Mouse (Mus musculus) macrophage (primary cell): ENCODE results near the gene Iqcf3. TPM values are rescaled to one million over a fixed set of nuclear protein-coding genes. Genes with fewer than 3 reads are reported as not detected.

Experiments
- H3K27ac ChIP-seq: fragments of 350-480 bp; formaldehyde crosslinking; 2 replicates; pipeline ENCODE4 v1.9.0; 2021
- H3K36me3 ChIP-seq: fragments of 350-480 bp; formaldehyde crosslinking; 2 replicates; pipeline ENCODE4 v1.9.0; 2021; ENCODE audit errors: inconsistent target
- H3K4me3 ChIP-seq: fragments of 350-480 bp; formaldehyde crosslinking; 2 replicates; pipeline ENCODE4 v1.9.0; 2021; ENCODE audit errors: inconsistent target
- H3K79me2 ChIP-seq: fragments of 350-480 bp; formaldehyde crosslinking; 2 replicates; pipeline ENCODE4 v1.9.0; 2021; ENCODE audit errors: inconsistent target
- WGBS: methylation state at CpG from one replicate; pipeline ENCODE4 v1.1.7; 2026; ENCODE audit warnings: inconsistent platforms; ENCODE audit not compliant: missing documents; 5-methylcytosine and 5-hydroxymethylcytosine counted together
- polyA plus RNA-seq: library from polyadenylated mRNA; stranded (reverse); fragments of 250-400 nt; gene quantifications from 3 replicates; pipeline ENCODE4 v1.2.4, GENCODE M21; 2018; ENCODE audit warnings: inconsistent platforms

Gene Iqcf3
- polyA plus RNA-seq, 1 experiment from 2014 or later: not detected

DNA sequence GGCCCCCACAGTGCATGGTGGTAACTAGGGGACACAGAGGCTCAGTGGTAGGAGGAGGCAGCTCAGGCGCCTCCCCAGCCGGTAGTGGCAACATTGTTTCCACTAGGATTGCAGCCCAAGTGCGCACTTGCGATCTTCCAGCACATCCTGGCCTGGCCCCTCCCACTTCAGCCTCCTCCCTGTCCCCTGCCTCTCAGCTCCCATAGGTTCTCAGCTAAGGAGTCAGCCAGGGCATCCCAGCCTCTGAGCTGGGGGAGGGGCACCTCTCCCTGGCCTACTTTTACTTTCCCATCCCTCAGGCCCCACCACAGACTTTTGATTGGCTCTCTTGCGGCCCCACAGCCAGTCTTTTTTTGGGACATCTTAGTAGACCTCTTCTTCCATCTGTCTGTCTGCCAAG lies 89.5 kb downstream of the Iqcf3 start:
- Histone ChIP-seq H3K4me3 (no peak overlapping the region), H3K36me3 (peaks cover 8% of the 10 kb centered on the region; the same call in 1 of the 2 replicates), H3K79me2 (peaks cover 12% of the 10 kb centered on the region), H3K27ac (no peak overlapping the region)
- WGBS: 97% methylated on average over 5 of the region's 5 CpGs

DNA sequence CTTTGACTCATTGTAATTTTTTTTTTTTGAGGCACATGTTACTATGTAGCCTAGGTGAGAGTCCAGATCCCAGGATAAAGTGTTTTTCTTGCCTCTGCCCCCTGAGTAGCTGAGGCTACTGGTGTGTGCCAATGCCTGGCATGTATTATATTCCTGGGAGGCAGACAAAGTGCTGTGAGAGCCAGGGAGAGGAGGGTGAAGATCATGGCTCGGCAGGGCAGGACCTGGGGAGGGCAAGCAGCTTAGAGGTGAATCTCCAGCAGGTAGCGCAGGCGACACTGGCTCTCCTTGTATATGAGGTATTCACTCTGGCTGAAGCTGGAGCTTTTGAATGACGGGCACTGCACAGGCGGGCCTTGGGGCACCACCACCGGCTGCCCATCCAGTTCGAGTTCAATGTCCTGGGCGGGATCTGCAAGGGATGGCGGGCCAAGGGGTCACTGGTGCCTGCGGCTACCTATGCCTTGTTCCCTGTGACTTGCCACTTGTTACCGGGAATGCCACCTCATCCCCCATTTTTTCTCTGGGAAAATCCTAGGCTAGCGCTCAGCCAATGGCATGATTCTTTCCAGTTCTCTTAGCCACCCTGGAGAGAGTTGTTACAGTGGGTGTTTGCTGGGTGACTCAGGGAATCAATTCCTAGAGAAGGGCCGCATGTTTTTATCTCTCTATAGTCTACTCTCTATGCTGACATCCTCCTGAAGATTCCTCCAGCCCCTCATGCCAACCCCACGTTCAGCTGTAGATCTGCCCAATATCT lies 90.3 kb downstream of the Iqcf3 start:
- no peak overlapping the region for H3K4me3 ChIP-seq
- WGBS: 93% methylated on average over 13 of the region's 14 CpGs
- H3K27ac ChIP-seq: no peak overlapping the region
- peaks cover 12% of the 10 kb centered on the region for H3K79me2 ChIP-seq
- peaks cover 8% of the 10 kb centered on the region; the same call in 1 of the 2 replicates for H3K36me3 ChIP-seq

DNA sequence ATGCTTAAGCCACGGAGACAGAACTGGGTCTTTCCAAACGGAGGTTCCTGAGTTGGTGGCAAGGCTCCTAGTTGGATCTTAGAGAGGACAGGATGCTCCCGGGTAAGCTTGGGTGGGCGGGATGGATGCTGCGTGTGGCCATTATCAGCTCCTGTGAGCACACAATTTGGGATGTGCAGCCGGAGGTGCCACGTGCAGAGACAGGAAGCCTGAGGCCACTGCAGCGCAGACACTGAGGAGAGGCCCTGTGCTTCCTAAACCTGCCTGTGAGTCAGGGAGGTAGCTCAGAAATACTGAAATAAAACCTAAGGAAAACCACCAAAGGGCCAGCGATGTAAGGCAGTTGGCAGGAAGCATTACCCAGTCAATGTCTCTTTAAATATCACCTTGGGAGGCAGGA lies 91.7 kb downstream of the Iqcf3 start:
- 32% methylated on average over 9 of the region's 9 CpGs for WGBS
- Histone ChIP-seq H3K79me2 (peaks cover under 1% of the 10 kb centered on the region; the same call in 1 of the 2 replicates), H3K36me3 (peaks cover 8% of the 10 kb centered on the region; the same call in 1 of the 2 replicates), H3K4me3 (no peak overlapping the region), H3K27ac (no peak overlapping the region)

DNA sequence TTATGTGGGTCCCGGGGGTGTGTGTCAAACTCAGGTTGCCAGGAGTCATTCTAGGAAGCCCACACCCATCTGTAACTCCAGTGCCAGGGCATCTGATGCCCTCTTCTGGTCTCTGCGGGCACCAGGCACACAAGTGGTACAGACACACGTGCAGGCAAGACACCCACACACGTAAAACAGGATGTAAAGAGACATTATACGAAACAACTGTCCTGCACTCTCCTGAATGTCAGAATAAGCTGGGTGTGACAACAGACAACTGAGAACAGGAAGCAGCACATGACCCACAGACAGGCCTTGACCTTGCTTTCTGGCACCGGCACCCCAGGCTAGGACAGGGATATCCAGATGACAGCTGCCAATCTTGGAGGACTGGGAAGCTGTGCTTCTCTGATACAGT lies 92.1 kb downstream of the Iqcf3 start:
- WGBS: 45% methylated on average over 6 of the region's 6 CpGs

DNA sequence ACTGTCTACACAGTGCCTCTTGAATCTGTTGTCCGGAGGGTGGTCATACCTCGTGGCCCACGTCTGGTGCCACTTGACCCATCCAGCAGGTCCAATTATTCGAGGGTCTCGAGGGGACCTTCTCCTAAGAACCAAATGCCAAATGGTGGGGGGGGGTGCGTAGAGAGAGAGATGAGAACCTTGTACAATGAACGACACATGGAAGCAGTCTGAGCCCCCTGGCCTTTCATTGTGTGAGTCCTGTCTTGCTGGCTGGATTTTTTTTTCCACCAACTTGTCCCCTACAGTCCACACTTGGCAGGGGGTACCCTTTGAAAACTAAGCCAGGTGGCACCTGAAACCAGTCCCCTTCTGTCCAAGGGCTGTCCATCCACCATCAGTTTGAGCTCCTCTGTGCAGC lies 93.7 kb downstream of the Iqcf3 start:
- H3K27ac ChIP-seq: no peak overlapping the region
- 93% methylated on average over 7 of the region's 7 CpGs for WGBS
- no peaks in the 10 kb centered on the region for H3K36me3 ChIP-seq
- no peak overlapping the region for H3K4me3 ChIP-seq
- no peaks in the 10 kb centered on the region for H3K79me2 ChIP-seq

More for the DNA sequence above, 92.1 kb downstream of the Iqcf3 start:
- Histone ChIP-seq H3K4me3 (no peak overlapping the region), H3K36me3 (peaks cover 8% of the 10 kb centered on the region; the same call in 1 of the 2 replicates), H3K27ac (no peak overlapping the region), H3K79me2 (no peaks in the 10 kb centered on the region; the same call in 1 of the 2 replicates)

DNA sequence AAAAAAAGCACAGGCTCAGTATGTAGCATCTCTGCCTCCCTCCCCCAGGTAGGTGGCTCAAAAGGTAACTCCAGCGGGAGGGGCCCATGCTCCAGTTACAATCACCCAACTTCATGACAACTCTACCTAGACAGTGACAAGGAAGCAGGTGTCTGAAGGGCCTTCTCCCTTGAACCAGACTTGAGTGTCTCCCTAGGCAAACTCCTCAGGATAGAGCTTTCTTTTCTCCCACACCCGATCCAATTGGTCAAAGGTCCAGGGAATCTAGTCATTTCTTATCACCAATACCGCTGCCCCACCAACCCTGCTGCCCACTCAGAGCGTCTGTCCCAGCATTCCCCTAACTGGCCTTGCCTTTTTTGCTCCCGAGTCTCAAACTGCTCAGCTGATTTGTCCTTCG lies 94.7 kb downstream of the Iqcf3 start:
- Histone ChIP-seq H3K4me3 (no peak overlapping the region), H3K79me2 (no peaks in the 10 kb centered on the region), H3K27ac (no peak overlapping the region), H3K36me3 (no peaks in the 10 kb centered on the region)
- WGBS: 86% methylated on average over 6 of the region's 6 CpGs

DNA sequence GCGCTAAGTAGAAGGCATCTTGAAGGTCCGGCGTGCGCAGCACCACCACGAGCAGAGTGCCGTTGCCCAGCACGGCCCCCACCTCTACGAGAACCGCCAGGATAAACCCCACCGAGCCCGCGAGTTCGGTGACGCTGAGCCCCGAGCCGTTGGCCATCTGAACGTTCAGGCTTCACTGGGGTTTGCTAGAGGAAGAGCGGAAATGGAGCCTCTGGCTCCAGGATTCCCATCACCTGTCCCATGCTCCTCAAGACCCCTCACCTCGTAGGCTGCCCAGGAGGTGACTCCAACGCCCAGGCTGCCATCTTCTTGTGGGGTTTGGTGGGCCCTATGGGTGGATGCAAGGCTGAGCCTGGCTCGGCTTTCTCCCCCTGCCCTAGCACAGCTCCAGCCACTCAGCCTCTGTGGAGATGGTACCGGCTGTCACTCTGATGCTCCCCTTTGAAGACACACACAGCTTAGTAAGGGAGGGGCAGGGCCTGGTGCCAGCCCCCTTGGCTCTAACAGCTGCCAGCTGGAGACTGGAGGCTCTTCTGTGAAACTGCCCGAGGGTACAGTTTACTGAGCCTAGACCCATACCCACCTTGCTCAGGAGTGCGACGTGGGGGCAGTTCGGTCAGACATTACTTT lies 95.7 kb downstream of the Iqcf3 start, which contains the start of gene Gpr62:
Gpr62 (minus strand) TSS at position 368 of the 630 bp plus-strand sequence.
- Histone ChIP-seq H3K27ac (no peak within 1 kb of the TSS), H3K36me3 (no peaks in the 10 kb centered on the region), H3K4me3 (no peak within 1 kb of the TSS), H3K79me2 (no peaks in the 10 kb centered on the region)
- WGBS: 41% methylated on average over 17 of the region's 26 CpGs

DNA sequence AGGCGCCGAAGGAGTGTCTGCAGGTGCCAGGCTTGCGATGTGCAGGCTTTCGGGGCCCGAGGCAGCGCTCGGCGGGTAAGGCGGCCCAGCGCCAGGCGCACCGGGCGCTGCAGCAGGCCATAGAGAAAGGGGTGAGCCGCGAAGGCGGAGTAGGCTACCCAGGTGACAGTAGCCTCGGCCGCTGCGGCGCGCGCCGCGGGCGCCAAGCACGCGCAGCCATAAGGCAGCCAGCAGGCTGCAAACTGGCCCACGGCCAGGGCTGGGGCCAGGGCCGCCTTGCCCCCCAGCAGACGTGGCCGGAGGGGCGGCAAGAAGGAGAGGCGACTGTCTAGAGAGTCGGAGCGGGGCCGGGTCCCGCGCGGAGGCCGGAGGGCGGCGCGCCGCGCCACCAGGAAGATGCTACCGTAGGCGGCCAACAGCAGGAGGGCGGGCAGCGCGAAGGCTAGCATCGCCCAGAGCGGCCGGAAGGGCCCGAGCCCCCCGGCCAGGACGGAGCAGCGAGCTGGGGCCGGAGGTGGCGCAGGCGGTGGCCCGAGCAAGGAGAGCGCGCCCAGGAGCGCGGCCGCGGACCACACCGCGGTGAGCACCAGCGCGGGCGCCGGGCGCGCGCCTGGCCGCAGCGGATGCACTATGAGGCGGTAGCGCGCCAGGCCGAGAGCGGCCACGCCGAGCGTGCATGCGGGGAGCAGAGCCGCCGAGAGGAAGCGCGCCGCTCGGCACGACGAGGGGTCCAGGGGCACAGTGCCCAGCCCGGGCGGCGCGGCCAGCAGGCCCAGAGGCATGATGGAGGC lies 96.5 kb downstream of the Iqcf3 start:
- H3K36me3 ChIP-seq: no peaks in the 10 kb centered on the region
- no peak overlapping the region for H3K27ac ChIP-seq
- no peaks in the 10 kb centered on the region for H3K79me2 ChIP-seq
- 4% methylated on average over 75 of the region's 99 CpGs for WGBS
- H3K4me3 ChIP-seq: no peak overlapping the region

DNA sequence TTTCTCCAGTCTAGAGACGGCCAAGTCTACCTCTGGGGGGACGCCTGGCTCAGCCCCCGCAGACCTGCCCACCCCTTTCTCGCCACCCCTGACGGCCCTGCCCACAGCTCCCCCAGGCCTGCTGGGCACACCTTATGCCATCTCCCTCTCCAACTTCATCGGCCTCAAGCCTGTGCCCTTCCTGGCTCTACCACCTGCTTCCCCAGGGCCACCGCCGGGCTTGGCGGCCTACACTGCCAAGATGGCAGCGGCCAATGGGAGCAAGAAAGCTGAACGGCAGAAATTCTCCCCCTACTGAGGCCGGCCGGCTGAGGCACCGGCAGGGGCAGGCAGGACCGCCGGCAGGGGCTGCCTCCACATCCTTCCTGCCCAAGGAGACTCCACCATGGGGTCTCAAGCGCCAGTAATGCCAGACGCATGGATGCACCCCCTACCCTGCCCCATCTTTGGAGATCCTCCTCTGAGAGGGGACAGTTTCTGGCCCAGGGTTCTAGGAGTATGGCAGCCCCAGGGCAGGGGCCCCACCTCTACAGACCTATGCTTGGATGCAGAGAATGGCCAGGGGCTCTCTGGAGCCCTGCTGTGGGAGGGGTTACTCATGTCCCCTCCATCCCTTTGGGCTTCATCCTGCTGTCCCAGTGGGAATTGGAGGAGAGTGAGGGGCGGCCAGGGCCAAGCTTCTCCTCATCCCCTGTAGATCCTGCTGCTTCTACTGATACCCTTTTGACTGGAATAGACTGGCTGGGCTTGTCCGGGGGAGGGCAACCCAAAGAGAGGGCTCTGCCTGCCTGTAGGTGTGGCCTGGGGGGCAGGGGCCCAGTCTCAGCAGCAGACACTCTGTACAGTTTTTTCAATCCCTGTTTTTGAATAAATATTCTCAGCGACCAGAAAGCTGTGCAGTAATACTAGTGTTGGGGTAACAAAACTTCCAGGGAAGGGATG lies 98.0 kb downstream of the Iqcf3 start:
- H3K36me3 ChIP-seq: no peaks in the 10 kb centered on the region
- no peaks in the 10 kb centered on the region for H3K79me2 ChIP-seq
- no peak overlapping the region for H3K27ac ChIP-seq
- WGBS: 94% methylated on average over 21 of the region's 21 CpGs
- no peak overlapping the region for H3K4me3 ChIP-seq

DNA sequence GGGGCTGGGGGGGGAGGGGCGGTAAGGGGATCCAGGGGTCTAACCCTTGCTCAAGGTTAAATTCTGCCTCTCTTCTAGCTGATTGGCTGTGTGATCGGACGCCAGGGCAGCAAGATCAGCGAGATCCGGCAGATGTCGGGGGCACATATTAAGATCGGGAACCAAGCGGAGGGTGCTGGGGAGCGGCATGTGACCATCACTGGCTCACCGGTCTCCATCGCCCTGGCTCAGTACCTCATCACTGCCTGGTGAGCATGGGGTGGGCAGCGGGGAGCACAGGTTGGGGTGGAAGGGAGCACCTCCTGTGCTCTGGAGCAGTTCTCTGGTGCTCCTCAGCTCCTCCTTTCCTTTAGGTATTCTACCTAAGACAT lies 99.0 kb downstream of the Iqcf3 start:
- no peak overlapping the region for H3K27ac ChIP-seq
- WGBS: 96% methylated on average over 8 of the region's 12 CpGs
- H3K36me3 ChIP-seq: no peaks in the 10 kb centered on the region
- H3K4me3 ChIP-seq: no peak overlapping the region
- H3K79me2 ChIP-seq: no peaks in the 10 kb centered on the region

DNA sequence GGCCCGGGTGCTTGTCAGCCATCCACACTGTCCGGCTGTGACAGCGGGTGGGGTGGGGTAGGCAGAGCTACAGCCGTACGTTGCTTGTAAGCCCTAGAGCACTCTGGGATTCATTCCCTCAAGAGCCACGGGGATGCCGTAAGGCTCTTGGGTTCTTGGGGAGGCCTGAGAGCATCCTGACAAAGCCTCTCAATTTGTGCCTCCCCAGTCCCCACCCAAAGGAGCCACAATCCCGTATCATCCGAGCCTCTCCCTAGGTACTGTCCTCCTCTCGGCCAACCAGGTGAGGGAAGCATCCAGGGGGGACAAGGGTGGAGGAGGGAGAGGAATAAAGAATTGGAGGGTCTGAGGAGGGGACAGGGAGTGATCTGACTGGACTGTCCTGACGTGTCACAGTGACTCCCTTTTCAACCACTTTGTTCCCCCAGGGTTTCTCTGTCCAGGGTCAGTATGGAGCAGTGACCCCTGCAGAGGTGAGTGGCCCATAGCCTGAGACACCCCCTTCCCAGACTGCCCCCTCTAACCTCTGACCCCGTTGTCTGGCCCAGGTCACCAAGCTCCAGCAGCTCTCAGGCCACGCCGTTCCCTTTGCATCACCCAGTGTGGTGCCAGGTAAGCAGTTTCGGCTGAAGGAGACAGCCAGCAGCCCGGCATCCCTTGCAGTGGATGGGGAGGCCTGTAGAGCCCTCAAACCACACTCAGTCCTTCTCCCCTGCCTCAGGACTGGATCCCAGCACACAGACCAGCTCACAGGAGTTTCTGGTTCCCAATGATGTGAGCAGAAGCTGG lies 99.6 kb downstream of the Iqcf3 start:
- WGBS: 91% methylated on average over 15 of the region's 16 CpGs
- Histone ChIP-seq H3K27ac (no peak overlapping the region), H3K79me2 (no peaks in the 10 kb centered on the region), H3K36me3 (no peaks in the 10 kb centered on the region), H3K4me3 (no peak overlapping the region)

DNA sequence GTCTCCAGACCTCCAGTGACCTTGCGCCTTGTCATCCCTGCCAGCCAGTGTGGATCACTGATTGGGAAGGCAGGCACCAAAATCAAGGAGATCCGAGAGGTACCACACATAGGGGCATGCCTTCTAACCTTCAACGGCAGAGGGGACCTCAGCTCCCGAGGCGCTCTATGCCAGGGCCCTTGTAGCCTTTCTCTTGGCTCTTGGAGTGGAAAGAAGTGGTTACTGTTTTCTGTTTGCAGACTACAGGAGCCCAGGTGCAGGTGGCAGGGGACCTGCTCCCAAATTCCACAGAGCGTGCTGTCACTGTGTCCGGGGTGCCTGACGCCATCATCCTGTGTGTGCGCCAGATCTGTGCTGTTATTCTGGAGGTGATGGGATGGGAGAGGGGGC lies 100.4 kb downstream of the Iqcf3 start:
- H3K79me2 ChIP-seq: no peaks in the 10 kb centered on the region
- no peak overlapping the region for H3K27ac ChIP-seq
- WGBS: 95% methylated on average over 9 of the region's 9 CpGs
- no peaks in the 10 kb centered on the region for H3K36me3 ChIP-seq
- no peak overlapping the region for H3K4me3 ChIP-seq

DNA sequence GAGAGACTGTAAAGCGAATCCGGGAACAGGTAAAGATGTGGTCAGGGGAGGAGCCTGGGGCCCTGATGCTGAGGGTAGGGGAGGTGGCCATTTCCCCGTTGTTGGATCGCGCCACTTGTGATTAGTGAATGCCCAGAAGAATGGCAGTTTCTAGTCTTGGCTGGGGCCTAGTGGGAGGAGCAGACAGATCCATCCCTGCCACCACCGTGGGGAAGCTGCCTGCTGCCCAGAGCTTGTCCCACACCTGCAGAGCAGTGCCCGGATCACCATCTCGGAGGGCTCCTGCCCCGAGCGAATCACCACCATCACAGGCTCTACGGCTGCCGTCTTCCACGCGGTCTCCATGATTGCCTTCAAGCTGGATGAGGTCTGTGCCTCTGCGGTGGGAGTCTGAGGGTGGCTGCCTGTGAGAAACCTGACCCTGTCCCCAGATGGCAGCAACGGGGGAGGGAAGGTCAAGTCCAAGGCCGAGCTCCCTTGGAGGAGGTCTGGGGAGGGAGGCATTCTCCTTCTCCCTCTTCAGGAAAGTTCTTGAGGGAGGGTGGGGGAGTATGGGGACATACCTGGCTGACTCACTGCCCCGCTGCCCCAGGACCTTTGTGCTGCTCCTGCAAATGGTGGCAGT lies 100.9 kb downstream of the Iqcf3 start:
- H3K4me3 ChIP-seq: no peak overlapping the region
- WGBS: 92% methylated on average over 16 of the region's 18 CpGs
- no peaks in the 10 kb centered on the region for H3K36me3 ChIP-seq
- H3K27ac ChIP-seq: no peak overlapping the region
- no peaks in the 10 kb centered on the region for H3K79me2 ChIP-seq
